Mouse (Mus musculus): ENCODE data around the gene Mki67.

Mki67 gene

GRCm38 (mm10) chr7:135664211-135664610 lies 52.0 kb downstream of the Mki67 start:
- DNase-seq = no peak

GRCm38 (mm10) chr7:135660314-135660713 lies 55.8 kb downstream of the Mki67 start:
- no peak for DNase-seq

GRCm38 (mm10) chr7:135659314-135659935 lies 56.7 kb downstream of the Mki67 start:
- DNase-seq = no peak

- no peak for DNase-seq
Observed at GRCm38 (mm10) chr7:135658150-135658549, 58.0 kb downstream of the Mki67 start.

GRCm38 (mm10) chr7:135655113-135655512 lies 61.0 kb downstream of the Mki67 start:
- DNase-seq = no peak

GRCm38 (mm10) chr7:135654288-135654687 lies 61.9 kb downstream of the Mki67 start:
- no peak for DNase-seq

- DNase-seq = no peak
Observed at GRCm38 (mm10) chr7:135653601-135654000, 62.6 kb downstream of the Mki67 start.

GRCm38 (mm10) chr7:135652781-135653180 lies 63.4 kb downstream of the Mki67 start:
- DNase-seq = no peak

GRCm38 (mm10) chr7:135651831-135652511 lies 64.2 kb downstream of the Mki67 start:
- DNase-seq = no peak

- DNase-seq = no peak
Observed at GRCm38 (mm10) chr7:135650061-135650460, 66.1 kb downstream of the Mki67 start.

- DNase-seq = no peak
Observed at GRCm38 (mm10) chr7:135649306-135649705, 66.9 kb downstream of the Mki67 start.

- DNase-seq = no peak
Observed at GRCm38 (mm10) chr7:135648821-135649220, 67.3 kb downstream of the Mki67 start.

GRCm38 (mm10) chr7:135646976-135647375 lies 69.2 kb downstream of the Mki67 start:
- DNase-seq = no peak

- no peak for DNase-seq
Observed at GRCm38 (mm10) chr7:135644452-135644851, 71.7 kb downstream of the Mki67 start.

GRCm38 (mm10) chr7:135641698-135642507 lies 74.3 kb downstream of the Mki67 start:
- peak; percentile 73 to 80 for DNase-seq
